Mouse (Mus musculus): ENCODE measurements at regions not wholly inside any gene's neighbourhood (a gene's known extent, or its start where the extent isn't known, plus 50 kb on each side); places are given as distances from the start of the nearest gene placed in this dataset.

- H3K27ac ChIP-seq (ENCODE audit: insufficient read depth, low read depth, low read length), result no peak overlapping the region
- TF ChIP-seq POLR2A (IDR thresholded peaks at IDR 0.05; ENCODE audit: insufficient read depth, low read depth, low read length) (no peak), CTCF (IDR thresholded peaks at IDR 0.05; ENCODE audit: insufficient read depth, low read depth, low read length) (no peak)
- WGBS, result 74% methylated on average over 3 of the region's 3 CpGs
- H3K4me3 ChIP-seq (ENCODE audit: insufficient read depth, low read depth, low read length), result no peak overlapping the region
- H3K4me1 ChIP-seq (ENCODE audit: control insufficient read depth, insufficient read depth, low read length), result no peaks in the 10 kb centered on the region
Measured at GRCm38 (mm10) chr6:136229791-136230190, 56.5 kb upstream of the Grin2b start.

- H3K27ac ChIP-seq (ENCODE audit: insufficient read depth, low read depth, low read length), result no peak overlapping the region
- no peak overlapping the region for H3K4me3 ChIP-seq (ENCODE audit: insufficient read depth, low read depth, low read length)
- peaks cover 6% of the 10 kb centered on the region for H3K4me1 ChIP-seq (ENCODE audit: control insufficient read depth, insufficient read depth, low read length)
- TF ChIP-seq CTCF (IDR thresholded peaks at IDR 0.05; ENCODE audit: insufficient read depth, low read depth, low read length) (no peak), POLR2A (IDR thresholded peaks at IDR 0.05; ENCODE audit: insufficient read depth, low read depth, low read length) (no peak)
- 66% methylated on average over 11 of the region's 11 CpGs for WGBS
Measured at GRCm38 (mm10) chr6:136235473-136235872, 62.2 kb upstream of the Grin2b start.

- no peak overlapping the region for H3K27ac ChIP-seq (ENCODE audit: insufficient read depth, low read depth, low read length)
- H3K4me1 ChIP-seq (ENCODE audit: control insufficient read depth, insufficient read depth, low read length), result peaks cover 9% of the 10 kb centered on the region
- TF ChIP-seq CTCF (IDR thresholded peaks at IDR 0.05; ENCODE audit: insufficient read depth, low read depth, low read length) (no peak), POLR2A (IDR thresholded peaks at IDR 0.05; ENCODE audit: insufficient read depth, low read depth, low read length) (no peak)
- no peak overlapping the region for H3K4me3 ChIP-seq (ENCODE audit: insufficient read depth, low read depth, low read length)
- WGBS, result 52% methylated on average over 5 of the region's 5 CpGs
Measured at GRCm38 (mm10) chr6:136238989-136239388, 65.7 kb upstream of the Grin2b start.

- 59% methylated on average over 5 of the region's 5 CpGs for WGBS
- Histone ChIP-seq H3K4me1 (ENCODE audit: control insufficient read depth, insufficient read depth, low read length) (peaks cover 9% of the 10 kb centered on the region), H3K4me3 (ENCODE audit: insufficient read depth, low read depth, low read length) (no peak overlapping the region), H3K27ac (ENCODE audit: insufficient read depth, low read depth, low read length) (no peak overlapping the region)
- TF ChIP-seq CTCF (IDR thresholded peaks at IDR 0.05; ENCODE audit: insufficient read depth, low read depth, low read length) (no peak), POLR2A (IDR thresholded peaks at IDR 0.05; ENCODE audit: insufficient read depth, low read depth, low read length) (no peak)
Measured at GRCm38 (mm10) chr6:136239416-136239815, 66.1 kb upstream of the Grin2b start.

GRCm38 (mm10) chr6:136241574-136242311 is 68.4 kb upstream of the Grin2b start:
- TF ChIP-seq POLR2A (IDR thresholded peaks at IDR 0.05; ENCODE audit: insufficient read depth, low read depth, low read length) (no peak), CTCF (IDR thresholded peaks at IDR 0.05; ENCODE audit: insufficient read depth, low read depth, low read length) (no peak)
- Histone ChIP-seq H3K27ac (ENCODE audit: insufficient read depth, low read depth, low read length) (0 out of 2 replicates have a peak overlapping the region, but pooled peaks have one; percentile 4), H3K4me3 (ENCODE audit: insufficient read depth, low read depth, low read length) (no peak overlapping the region), H3K4me1 (ENCODE audit: control insufficient read depth, insufficient read depth, low read length) (peaks cover 7% of the 10 kb centered on the region)
- WGBS, result 42% methylated on average over 10 of the region's 10 CpGs

GRCm38 (mm10) chr6:136244895-136245294 is 71.6 kb upstream of the Grin2b start:
- Histone ChIP-seq H3K27ac (ENCODE audit: insufficient read depth, low read depth, low read length) (no peak overlapping the region), H3K4me3 (ENCODE audit: insufficient read depth, low read depth, low read length) (no peak overlapping the region), H3K4me1 (ENCODE audit: control insufficient read depth, insufficient read depth, low read length) (peaks cover 2% of the 10 kb centered on the region)
- 87% methylated on average over 7 of the region's 7 CpGs for WGBS
- no peak for TF ChIP-seq CTCF (IDR thresholded peaks at IDR 0.05; ENCODE audit: insufficient read depth, low read depth, low read length)

GRCm38 (mm10) chr6:136255726-136256512 is 71.4 kb upstream of the Gm8994 start:
- Histone ChIP-seq H3K4me3 (ENCODE audit: insufficient read depth, low read depth, low read length) (no peak overlapping the region), H3K27ac (ENCODE audit: insufficient read depth, low read depth, low read length) (peak overlapping the region; percentile 68; the same call in 1 of the 2 replicates), H3K4me1 (ENCODE audit: control insufficient read depth, insufficient read depth, low read length) (peaks cover 5% of the 10 kb centered on the region)
- 29% methylated on average over 10 of the region's 10 CpGs for WGBS
- no peak for TF ChIP-seq CTCF (IDR thresholded peaks at IDR 0.05; ENCODE audit: insufficient read depth, low read depth, low read length)
- no peak for TF ChIP-seq POLR2A (IDR thresholded peaks at IDR 0.05; ENCODE audit: insufficient read depth, low read depth, low read length)

GRCm38 (mm10) chr6:136275742-136276141 is 51.6 kb upstream of the Gm8994 start:
- H3K4me3 ChIP-seq (ENCODE audit: insufficient read depth, low read depth, low read length), result no peak overlapping the region
- WGBS, result 68% methylated on average over 6 of the region's 6 CpGs
- no peak overlapping the region for H3K27ac ChIP-seq (ENCODE audit: insufficient read depth, low read depth, low read length)
- no peak for TF ChIP-seq POLR2A (IDR thresholded peaks at IDR 0.05; ENCODE audit: insufficient read depth, low read depth, low read length)
- no peaks in the 10 kb centered on the region for H3K4me1 ChIP-seq (ENCODE audit: control insufficient read depth, insufficient read depth, low read length)

- H3K27ac ChIP-seq (ENCODE audit: insufficient read depth, low read depth, low read length), result no peak overlapping the region
- TF ChIP-seq CTCF (IDR thresholded peaks at IDR 0.05; ENCODE audit: insufficient read depth, low read depth, low read length) (no peak), POLR2A (IDR thresholded peaks at IDR 0.05; ENCODE audit: insufficient read depth, low read depth, low read length) (no peak)
- no peak overlapping the region for H3K4me3 ChIP-seq (ENCODE audit: insufficient read depth, low read depth, low read length)
- WGBS, result 86% methylated on average over 2 of the region's 2 CpGs
- no peaks in the 10 kb centered on the region for H3K4me1 ChIP-seq (ENCODE audit: control insufficient read depth, insufficient read depth, low read length)
Measured at GRCm38 (mm10) chr6:136276771-136277170, 50.6 kb upstream of the Gm8994 start.
